Mouse (Mus musculus) limb, embryonic 12.5 days (tissue): Measurements from ENCODE around the gene Smg9. TPM values are rescaled to one million over a fixed set of nuclear protein-coding genes. Genes with fewer than 3 reads are reported as not detected.

Experiments
- ATAC-seq: fragments of 200-750 bp; cut with Nextera tagmentation; 2 replicates; pipeline ENCODE4 v1.8.0; 2017; ENCODE audit warnings: low read depth, moderate TSS enrichment; ENCODE audit not compliant: insufficient number of reproducible peaks, insufficient read depth, low FRiP score, low TSS enrichment
- H3K27ac ChIP-seq: fragments of 300-500 bp; sonication (generic); 2 replicates; pipeline ENCODE4 v1.5.1; 2016; ENCODE audit warnings: mild to moderate bottlenecking, moderate library complexity
- H3K27me3 ChIP-seq: fragments of 300-500 bp; sonication (generic); 2 replicates; pipeline ENCODE4 v1.6.1; 2016; ENCODE audit warnings: mild to moderate bottlenecking, moderate library complexity
- H3K36me3 ChIP-seq: fragments of 300-500 bp; sonication (generic); 2 replicates; pipeline ENCODE4 v1.6.1; 2016; ENCODE audit warnings: mild to moderate bottlenecking, moderate library complexity
- H3K4me1 ChIP-seq: fragments of 300-500 bp; sonication (generic); replicated peaks from 2 replicates; pipeline ENCODE4 v1.6.1; 2016
- H3K4me2 ChIP-seq: fragments of 300-500 bp; sonication (generic); 2 replicates; pipeline ENCODE4 v1.6.1; 2016; ENCODE audit warnings: mild to moderate bottlenecking, moderate library complexity
- H3K4me3 ChIP-seq: fragments of 300-500 bp; sonication (generic); replicated peaks from 2 replicates; pipeline ENCODE4 v1.5.1; 2016; ENCODE audit warnings: mild to moderate bottlenecking
- H3K9ac ChIP-seq: fragments of 300-500 bp; sonication (generic); replicated peaks from 2 replicates; pipeline ENCODE4 v1.6.1; 2016; ENCODE audit warnings: mild to moderate bottlenecking, moderate library complexity
- H3K9me3 ChIP-seq: fragments of 300-500 bp; sonication (generic); 2 replicates; pipeline ENCODE4 v1.6.1; 2016; ENCODE audit warnings: mild to moderate bottlenecking, moderate library complexity
- WGBS: fragments of 180-500 bp; shearing (Covaris S2); methylation state at CpG from one replicate; pipeline ENCODE4 v1.1.7; 2016; 5-methylcytosine and 5-hydroxymethylcytosine counted together
- polyA plus RNA-seq: library from polyadenylated mRNA; unstranded; fragments of >200 nt; fragmentation: Nextera tagmentation; extraction: Ambion mirVana; gene quantifications from 2 replicates; pipeline ENCODE4 v1.2.1, GENCODE M21; 2016

Gene Smg9
- polyA plus RNA-seq, 1 experiment from 2014 or later, result 25.4 TPM

GRCm38 (mm10) chr7:24429413-24430112, 30.1 kb downstream of the Smg9 start:
- Histone ChIP-seq H3K27me3 (peaks cover 35% of the 10 kb centered on the region), H3K9ac (no peak overlapping the region), H3K9me3 (peaks cover 5% of the 10 kb centered on the region; the same call in 1 of the 2 replicates), H3K4me3 (no peak overlapping the region), H3K4me2 (no peak overlapping the region), H3K27ac (no peak overlapping the region), H3K4me1 (no peaks in the 10 kb centered on the region), H3K36me3 (no peaks in the 10 kb centered on the region)
- no peak for ATAC-seq
- WGBS, result 72% methylated on average over 16 of the region's 16 CpGs

DNA sequence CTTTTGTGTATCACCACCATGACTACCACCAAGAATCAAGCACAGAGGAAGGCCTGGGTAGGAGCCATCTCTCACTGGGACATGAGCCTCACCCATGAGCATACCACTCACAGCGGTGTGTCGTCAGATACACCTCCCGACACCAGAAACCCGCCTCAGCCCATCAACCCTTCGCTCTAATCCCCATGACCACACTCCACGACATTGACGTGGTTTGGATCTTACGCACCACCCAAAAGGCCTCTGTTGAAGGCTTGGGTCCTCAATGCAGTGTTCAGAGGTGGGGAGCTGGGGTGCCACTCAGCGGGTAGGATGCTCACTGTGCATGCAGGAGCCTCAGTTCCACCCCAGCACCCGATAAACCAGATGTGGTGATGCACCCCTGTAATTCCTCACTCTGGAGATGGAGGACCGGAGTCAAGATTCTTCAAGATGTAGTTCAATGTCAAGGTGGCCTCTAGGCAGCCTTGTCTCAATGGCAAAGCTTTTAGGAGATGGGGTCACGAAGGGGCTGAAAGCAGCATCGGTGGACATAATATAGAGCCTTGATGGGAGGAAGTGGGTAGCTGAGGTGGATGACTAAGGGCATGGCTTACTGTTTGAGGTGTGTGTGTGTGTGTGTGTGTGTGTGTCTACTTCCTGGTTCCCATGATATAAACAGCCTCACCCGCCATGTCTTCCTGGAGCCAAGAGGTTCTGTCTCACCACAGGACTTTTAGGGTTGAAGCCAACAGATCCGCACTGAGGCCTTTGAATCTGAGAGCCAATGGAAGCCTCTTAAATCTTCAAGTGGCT, 31.3 kb downstream of the Smg9 start:
- ATAC-seq, result no peak

GRCm38 (mm10) chr7:24431713-24432112, 32.3 kb downstream of the Smg9 start:
- Histone ChIP-seq H3K9ac (no peak overlapping the region), H3K9me3 (peaks cover 5% of the 10 kb centered on the region; the same call in 1 of the 2 replicates), H3K4me3 (no peak overlapping the region), H3K4me1 (no peaks in the 10 kb centered on the region), H3K36me3 (no peaks in the 10 kb centered on the region), H3K27me3 (peaks cover 35% of the 10 kb centered on the region), H3K27ac (no peak overlapping the region), H3K4me2 (no peak overlapping the region)
- ATAC-seq, result no peak
- WGBS, result 58% methylated on average over 11 of the region's 11 CpGs

More for the DNA sequence above, 31.3 kb downstream of the Smg9 start:
- Histone ChIP-seq H3K36me3 (no peaks in the 10 kb centered on the region), H3K4me1 (no peaks in the 10 kb centered on the region), H3K4me2 (no peak overlapping the region), H3K9me3 (peaks cover 5% of the 10 kb centered on the region; the same call in 1 of the 2 replicates), H3K4me3 (no peak overlapping the region), H3K27me3 (peaks cover 35% of the 10 kb centered on the region), H3K9ac (no peak overlapping the region), H3K27ac (no peak overlapping the region)
- 92% methylated on average over 15 of the region's 15 CpGs for WGBS

DNA sequence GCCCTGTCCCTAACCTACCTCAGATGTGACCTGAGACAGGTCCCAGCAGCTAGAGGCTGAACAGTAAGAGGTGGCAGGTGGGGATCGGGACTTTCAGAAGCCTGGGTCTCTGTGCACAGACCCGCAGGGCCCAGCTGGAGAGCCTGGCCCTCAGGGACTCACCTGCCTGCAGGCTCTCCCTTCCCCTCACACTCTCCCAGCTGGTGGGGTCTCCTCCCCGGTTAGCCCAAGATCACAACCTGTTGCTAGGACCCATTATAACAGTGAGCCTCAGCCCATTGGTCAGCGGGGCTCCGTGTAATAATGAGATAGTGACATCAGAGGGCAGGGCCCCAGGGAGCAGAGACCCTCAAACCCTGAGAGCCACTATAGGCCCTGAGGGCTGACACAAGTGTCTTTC, 35.9 kb downstream of the Smg9 start:
- H3K4me3 ChIP-seq, result no peak overlapping the region
- H3K4me1 ChIP-seq, result no peaks in the 10 kb centered on the region
- no peak overlapping the region for H3K27ac ChIP-seq
- peaks cover 5% of the 10 kb centered on the region; the same call in 1 of the 2 replicates for H3K9me3 ChIP-seq
- ATAC-seq, result no peak
- WGBS, result 62% methylated on average over 5 of the region's 5 CpGs
- no peak overlapping the region for H3K4me2 ChIP-seq
- H3K27me3 ChIP-seq, result peaks cover 37% of the 10 kb centered on the region
- H3K9ac ChIP-seq, result no peak overlapping the region
- no peaks in the 10 kb centered on the region for H3K36me3 ChIP-seq

GRCm38 (mm10) chr7:24437981-24438380, 38.6 kb downstream of the Smg9 start:
- Histone ChIP-seq H3K9me3 (peaks cover 3% of the 10 kb centered on the region; the same call in 1 of the 2 replicates), H3K4me1 (no peaks in the 10 kb centered on the region), H3K9ac (no peak overlapping the region), H3K4me2 (no peak overlapping the region), H3K27me3 (peaks cover 19% of the 10 kb centered on the region), H3K36me3 (no peaks in the 10 kb centered on the region), H3K4me3 (no peak overlapping the region), H3K27ac (no peak overlapping the region)
- WGBS, result 71% methylated on average over 10 of the region's 10 CpGs
- ATAC-seq, result no peak

DNA sequence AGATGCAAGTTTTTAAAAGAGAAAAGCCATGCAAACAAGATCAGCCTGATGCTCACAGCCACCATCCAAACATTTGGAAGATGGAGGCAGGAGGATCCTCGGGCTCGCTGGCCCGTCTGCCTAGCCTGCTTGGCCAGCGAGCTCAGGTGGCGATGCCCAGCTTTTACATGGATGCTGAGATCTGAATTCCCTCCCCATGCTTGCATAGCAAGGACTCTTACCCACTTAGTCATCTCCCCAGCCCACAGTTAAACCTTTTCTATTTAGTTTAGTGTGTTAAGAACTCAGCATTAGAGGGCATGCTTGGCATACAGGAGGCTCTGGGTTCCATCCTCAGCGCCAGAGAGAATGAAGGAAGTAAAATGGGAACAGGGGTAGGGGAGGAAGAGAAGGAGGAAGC, 39.8 kb downstream of the Smg9 start:
- Histone ChIP-seq H3K4me2 (no peak overlapping the region), H3K4me1 (no peaks in the 10 kb centered on the region), H3K27me3 (peaks cover 7% of the 10 kb centered on the region; the same call in 1 of the 2 replicates), H3K27ac (no peak overlapping the region), H3K36me3 (no peaks in the 10 kb centered on the region), H3K9ac (no peak overlapping the region), H3K4me3 (no peak overlapping the region), H3K9me3 (no peaks in the 10 kb centered on the region)
- no peak for ATAC-seq
- 81% methylated on average over 6 of the region's 6 CpGs for WGBS

GRCm38 (mm10) chr7:24439891-24440290, 40.5 kb downstream of the Smg9 start:
- Histone ChIP-seq H3K4me2 (no peak overlapping the region), H3K4me1 (no peaks in the 10 kb centered on the region), H3K4me3 (no peak overlapping the region), H3K27me3 (peaks cover 3% of the 10 kb centered on the region; the same call in 1 of the 2 replicates), H3K36me3 (no peaks in the 10 kb centered on the region), H3K9me3 (no peaks in the 10 kb centered on the region), H3K27ac (no peak overlapping the region), H3K9ac (no peak overlapping the region)
- ATAC-seq, result no peak
- WGBS, result 80% methylated on average over 7 of the region's 7 CpGs

GRCm38 (mm10) chr7:24441785-24442184, 42.4 kb downstream of the Smg9 start:
- Histone ChIP-seq H3K36me3 (no peaks in the 10 kb centered on the region), H3K9me3 (peaks cover 8% of the 10 kb centered on the region; the same call in 1 of the 2 replicates), H3K4me2 (no peak overlapping the region), H3K4me1 (no peaks in the 10 kb centered on the region), H3K27ac (no peak overlapping the region), H3K27me3 (peaks cover 3% of the 10 kb centered on the region; the same call in 1 of the 2 replicates), H3K4me3 (no peak overlapping the region), H3K9ac (no peak overlapping the region)
- 20% methylated on average over 1 of the region's 1 CpGs for WGBS
- ATAC-seq, result no peak

DNA sequence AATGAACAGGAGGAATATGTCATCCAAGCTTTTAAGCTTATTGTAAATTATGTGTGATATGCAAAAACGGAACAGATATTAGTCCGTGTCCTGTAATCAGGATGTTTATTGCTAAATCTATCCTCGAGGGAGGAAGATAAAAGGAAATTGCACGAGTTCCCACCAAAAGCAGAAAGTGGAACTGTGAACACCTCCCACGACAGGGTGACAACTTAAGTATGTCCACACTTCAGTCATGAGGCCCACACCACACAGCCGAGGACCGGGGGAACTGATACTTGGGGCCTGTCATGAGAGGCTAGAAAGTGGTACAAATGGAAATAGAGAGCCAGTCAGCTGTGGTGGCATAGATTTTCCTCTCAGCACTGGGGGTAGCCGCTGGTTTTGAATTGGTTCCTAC, 42.9 kb downstream of the Smg9 start:
- 77% methylated on average over 8 of the region's 8 CpGs for WGBS
- H3K27ac ChIP-seq, result no peak overlapping the region
- ATAC-seq, result no peak

DNA sequence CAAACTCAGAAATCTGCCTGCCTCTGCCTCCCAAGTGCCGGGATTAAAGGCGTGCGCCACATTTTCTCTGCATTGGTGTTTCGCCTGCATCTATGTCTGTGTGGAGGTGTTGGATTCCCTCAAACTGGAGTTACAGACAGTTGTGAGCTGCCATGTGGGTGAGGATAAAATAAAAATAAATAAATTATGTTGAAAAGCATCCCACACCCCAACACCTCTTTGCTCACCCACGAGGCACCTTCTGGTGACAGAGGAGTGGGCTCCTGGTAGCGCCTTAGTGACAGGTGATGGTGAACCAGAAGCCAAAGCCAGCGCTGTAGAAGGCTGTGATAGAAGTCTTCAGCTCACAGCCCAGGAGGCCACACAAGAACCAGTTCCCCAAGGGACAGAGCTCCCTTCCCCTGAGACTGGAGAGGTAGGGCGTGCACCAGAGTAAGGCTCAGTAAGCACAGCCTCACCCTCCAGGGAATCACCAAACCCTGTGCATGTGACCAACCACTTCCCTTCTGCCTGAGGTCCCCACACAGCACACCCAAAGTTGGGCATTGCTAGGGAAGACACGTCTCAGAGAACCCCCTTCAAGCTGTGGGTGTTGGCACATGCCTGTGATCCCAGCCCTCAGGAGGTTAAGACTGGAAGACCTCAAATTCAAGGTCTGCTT, 46.0 kb downstream of the Smg9 start:
- Histone ChIP-seq H3K27me3 (0 out of 2 replicates have a peak, but pooled peaks cover under 1% of the 10 kb centered on the region), H3K9ac (no peak overlapping the region), H3K4me2 (no peak overlapping the region), H3K9me3 (peaks cover 8% of the 10 kb centered on the region; the same call in 1 of the 2 replicates), H3K36me3 (no peaks in the 10 kb centered on the region), H3K4me3 (no peak overlapping the region), H3K4me1 (no peaks in the 10 kb centered on the region), H3K27ac (no peak overlapping the region)
- ATAC-seq, result no peak
- WGBS, result 91% methylated on average over 9 of the region's 9 CpGs

More for the DNA sequence above, 42.9 kb downstream of the Smg9 start:
- peaks cover 3% of the 10 kb centered on the region; the same call in 1 of the 2 replicates for H3K27me3 ChIP-seq
- no peak overlapping the region for H3K4me2 ChIP-seq
- H3K9ac ChIP-seq, result no peak overlapping the region
- no peaks in the 10 kb centered on the region for H3K4me1 ChIP-seq
- H3K9me3 ChIP-seq, result peaks cover 8% of the 10 kb centered on the region; the same call in 1 of the 2 replicates
- no peak overlapping the region for H3K4me3 ChIP-seq
- H3K36me3 ChIP-seq, result no peaks in the 10 kb centered on the region
